In the genomic region with DNA sequence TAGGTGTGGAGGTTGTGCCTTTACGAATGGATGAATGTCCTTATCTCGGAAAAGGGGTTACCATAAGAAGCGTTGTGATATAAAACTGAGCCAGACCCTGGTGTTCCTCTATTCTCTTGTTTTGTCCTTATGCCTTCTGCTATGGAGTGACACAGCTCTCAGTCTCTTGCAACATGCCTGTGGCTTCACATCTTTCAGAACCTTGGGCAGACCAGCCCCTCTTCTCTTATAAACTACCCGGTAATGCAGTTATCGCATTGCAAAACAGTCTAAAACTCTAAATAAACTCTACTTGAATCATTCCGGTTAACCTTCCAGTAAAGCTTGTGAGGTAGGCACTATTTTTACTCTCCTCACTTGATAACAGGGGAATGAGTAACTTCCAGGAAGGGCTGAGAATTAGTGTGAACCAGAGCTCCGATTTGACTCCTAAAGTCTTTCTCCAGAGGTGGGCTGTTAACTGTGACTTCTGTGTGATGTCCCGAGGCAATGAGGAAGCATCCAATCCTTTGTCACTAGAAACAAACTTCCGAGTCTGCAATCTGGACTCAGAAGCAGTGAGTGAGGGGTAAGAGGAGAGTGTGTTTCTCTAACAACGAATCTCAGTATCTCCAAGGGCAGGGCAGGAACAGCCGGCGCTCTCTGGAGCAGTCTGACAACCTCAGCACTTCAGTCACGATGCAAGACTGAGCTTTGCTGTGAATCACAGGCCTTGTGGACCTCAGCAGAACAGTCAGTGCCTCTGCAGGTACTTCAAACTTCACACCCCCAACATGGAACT, we compare ENCODE assay signal across 10 mouse cellular contexts. TPM values are rescaled to one million over a fixed set of nuclear protein-coding genes. Genes with fewer than 3 reads are reported as not detected.
DNase-seq lines count a peak whose midpoint lies in the region; ATAC-seq and TF ChIP-seq lines count a peak whose summit lies in the region.
"Had no signal": no experiment of that assay in that cellular context is flagged by ENCODE, and none has a peak within 500 bp of the region (broad histone marks: within the 10 kb centered on the region; RNA-seq: fewer than 3 reads in every experiment).

No protein-coding gene starts in this region.

- intact Hi-C loops in left cerebral cortex, postnatal 36 days (cut with DNase I) = no loop called here
- intact Hi-C loops in left cerebral cortex, adult 2 months (cut with DNase I) = no loop called here

- H3K9me3 ChIP-seq in heart, embryonic 16.5 days (replicated peaks; ENCODE audit: control insufficient read depth, low read length) = no peaks in the 10 kb centered on the region
- H3K9me3 ChIP-seq in liver, postnatal 0 days (ENCODE audit: low read length) = no peaks in the 10 kb centered on the region
- H3K9me3 ChIP-seq in forebrain, embryonic 11.5 days (ENCODE audit: control insufficient read depth, low read length) = no peaks in the 10 kb centered on the region

- peak; percentile 16 for DNase-seq in ovary, adult 18-20 months (ENCODE audit: low spot score)
- DNase-seq in ovary, postnatal 36 days (ENCODE audit: low spot score) = no peak
- no peak for DNase-seq in liver, postnatal 0 days
- no peak for DNase-seq in left cerebral cortex, postnatal 36 days (ENCODE audit: low spot score in 2 of 2)
- no peak for DNase-seq in forebrain, embryonic 11.5 days (ENCODE audit: low spot score)
- no peak for DNase-seq in layer of hippocampus, postnatal 25 days (ENCODE audit: extremely low spot score in 1 of 2, low spot score in 1 of 2)
- no peak for DNase-seq in left cerebral cortex, adult 2 months (ENCODE audit: extremely low spot score in 1 of 2, low spot score in 2 of 2)

- 24% methylated on average over 13 of the region's 13 CpGs for WGBS in heart, embryonic 16.5 days
- WGBS in liver, postnatal 0 days (ENCODE audit: insufficient replicate concordance) = 43% methylated on average over 13 of the region's 13 CpGs
- WGBS in forebrain, embryonic 11.5 days = 62% methylated on average over 13 of the region's 13 CpGs

- peak; percentile 81 for ATAC-seq in heart, embryonic 16.5 days (replicated peaks; ENCODE audit: extremely low read depth, insufficient read depth, low FRiP score)
- peak; percentile 35 for ATAC-seq in liver, postnatal 0 days
- no peak for ATAC-seq in forebrain, embryonic 11.5 days (replicated peaks; ENCODE audit: low FRiP score)

- peak overlapping the region; percentile 65 for H3K9ac ChIP-seq in heart, embryonic 16.5 days (ENCODE audit: low read length)
- peak overlapping the region; percentile 42; the same call in 1 of the 2 replicates for H3K9ac ChIP-seq in liver, postnatal 0 days (replicated peaks)
- H3K9ac ChIP-seq in forebrain, embryonic 11.5 days (ENCODE audit: low read length) = no peak overlapping the region

- TF ChIP-seq EP300 in liver, postnatal 0 days (IDR thresholded peaks at IDR 0.05; ENCODE audit: low read depth) = peak; percentile 24; the same call in 1 of the 2 replicates

- peak overlapping the region; percentile 61 for H3K4me2 ChIP-seq in heart, embryonic 16.5 days (ENCODE audit: low read depth, low read length)
- peak overlapping the region; percentile 66; the same call in 1 of the 2 replicates for H3K4me2 ChIP-seq in liver, postnatal 0 days (ENCODE audit: low read depth, low read length)
- H3K4me2 ChIP-seq in forebrain, embryonic 11.5 days (ENCODE audit: low read depth, low read length, severe bottlenecking) = no peak overlapping the region

- peaks cover 20% of the 10 kb centered on the region for H3K4me1 ChIP-seq in heart, embryonic 16.5 days (ENCODE audit: control insufficient read depth, insufficient read depth, low read length)
- peaks cover 12% of the 10 kb centered on the region; the same call in 1 of the 2 replicates for H3K4me1 ChIP-seq in liver, postnatal 0 days (ENCODE audit: insufficient read depth)
- no peaks in the 10 kb centered on the region for H3K4me1 ChIP-seq in forebrain, embryonic 11.5 days (replicated peaks; ENCODE audit: control insufficient read depth, insufficient read depth, low read length)

- TF ChIP-seq CTCF in liver, postnatal 0 days (IDR thresholded peaks at IDR 0.05; ENCODE audit: low read depth) = no peak
- TF ChIP-seq CTCF in left cerebral cortex, adult 2 months (IDR thresholded peaks at IDR 0.05) = no peak

- H3K27ac ChIP-seq in heart, embryonic 16.5 days (ENCODE audit: low read length) = peak overlapping the region; percentile 90
- peak overlapping the region; percentile 85 for H3K27ac ChIP-seq in liver, postnatal 0 days (ENCODE audit: low read depth)
- H3K27ac ChIP-seq in forebrain, embryonic 11.5 days (ENCODE audit: low read depth, low read length) = no peak overlapping the region
- H3K27ac ChIP-seq in left cerebral cortex, adult 2 months = no peak overlapping the region

- no peaks in the 10 kb centered on the region for H3K27me3 ChIP-seq in heart, embryonic 16.5 days (ENCODE audit: control insufficient read depth, insufficient read depth, low read length)
- H3K27me3 ChIP-seq in liver, postnatal 0 days (ENCODE audit: insufficient read depth, low read length) = no peaks in the 10 kb centered on the region
- H3K27me3 ChIP-seq in forebrain, embryonic 11.5 days (ENCODE audit: control insufficient read depth, insufficient read depth, low read length) = no peaks in the 10 kb centered on the region

- no peaks in the 10 kb centered on the region for H3K36me3 ChIP-seq in heart, embryonic 16.5 days (ENCODE audit: control insufficient read depth, insufficient read depth)
- no peaks in the 10 kb centered on the region for H3K36me3 ChIP-seq in liver, postnatal 0 days (replicated peaks; ENCODE audit: insufficient read depth, low read length)
- no peaks in the 10 kb centered on the region for H3K36me3 ChIP-seq in forebrain, embryonic 11.5 days (ENCODE audit: control insufficient read depth, insufficient read depth, low read length)

- H3K4me3 ChIP-seq in heart, embryonic 16.5 days (ENCODE audit: low read length) = no peak overlapping the region; the same call in 1 of the 2 replicates
- peak overlapping the region; percentile 25 for H3K4me3 ChIP-seq in liver, postnatal 0 days (ENCODE audit: low read depth, low read length)
- H3K4me3 ChIP-seq in forebrain, embryonic 11.5 days (ENCODE audit: low read depth, low read length) = no peak overlapping the region
- no peak overlapping the region for H3K4me3 ChIP-seq in left cerebral cortex, adult 2 months

RNA-seq across cellular contexts. Expression of gene Gm11084, which starts 50.9 kb away (rescaled TPM):
- polyA plus RNA-seq in heart, embryonic 16.5 days (2015; fragmentation: Nextera tagmentation; extraction: Ambion mirVana) = not detected in 2 replicates
- not detected in 2 replicates for polyA plus RNA-seq in liver, postnatal 0 days (2015; fragmentation: Nextera tagmentation; extraction: Ambion mirVana)
- total RNA-seq in left cerebral cortex, postnatal 36 days (2021) = not detected
- not detected in 2 replicates for polyA plus RNA-seq in forebrain, embryonic 11.5 days (2014; fragmentation: Nextera tagmentation; extraction: Ambion mirVana)
- not detected for total RNA-seq in layer of hippocampus, postnatal 25 days (2021)
- not detected for total RNA-seq in left cerebral cortex, adult 2 months (2021)
- polyA plus RNA-seq: embryonic facial prominence, embryonic 11.5 days; spleen, adult 2 months had no signal

RNA-seq across cellular contexts. Expression of gene Sp3, which starts 57.2 kb away (rescaled TPM):
- 34.8 and 37.5 TPM in 2 replicates for polyA plus RNA-seq in heart, embryonic 16.5 days (2015; fragmentation: Nextera tagmentation; extraction: Ambion mirVana)
- polyA plus RNA-seq in liver, postnatal 0 days (2015; fragmentation: Nextera tagmentation; extraction: Ambion mirVana) = 20.5 and 21.8 TPM in 2 replicates
- total RNA-seq in left cerebral cortex, postnatal 36 days (2021) = 10 to 100 TPM; 50.0 to 54.8 TPM
- 71.5 and 74.9 TPM in 2 replicates for polyA plus RNA-seq in forebrain, embryonic 11.5 days (2014; fragmentation: Nextera tagmentation; extraction: Ambion mirVana)
- 10 to 100 TPM; 59.5 to 62.5 TPM for total RNA-seq in layer of hippocampus, postnatal 25 days (2021)
- 10 to 100 TPM; 51.4 to 56.6 TPM for total RNA-seq in left cerebral cortex, adult 2 months (2021)

Comparison
In these comparisons a context has a peak if more than half of its experiments do, and no peak if none do; other contexts are left out.
1. H3K27ac ChIP-seq: peak in heart, embryonic 16.5 days (single experiment) and liver, postnatal 0 days (single experiment); none in forebrain, embryonic 11.5 days (single experiment) and left cerebral cortex, adult 2 months (single experiment).